7 mouse cellular contexts compared by ENCODE assay signal in genomic region chr6:140955751-140956521, GRCm38 (mm10).
DNase-seq lines count a peak whose midpoint lies in the region; ATAC-seq and TF ChIP-seq lines count a peak whose summit lies in the region.

No protein-coding gene starts in this region.

- no peak overlapping the region for H3K4me3 ChIP-seq in liver, embryonic 11.5 days (ENCODE audit: low read depth, low read length)
- H3K4me3 ChIP-seq in lung, adult 2 months (replicated peaks; ENCODE audit: extremely low read depth, low read depth, low read length): no peak overlapping the region
- no peak overlapping the region for H3K4me3 ChIP-seq in stomach, embryonic 16.5 days (replicated peaks; ENCODE audit: low read length)

- 59% methylated on average over 13 of the region's 13 CpGs for WGBS in liver, embryonic 11.5 days
- 26% methylated on average over 13 of the region's 13 CpGs for WGBS in lung, adult 2 months
- WGBS in stomach, embryonic 16.5 days: 36% methylated on average over 13 of the region's 13 CpGs

- H3K9ac ChIP-seq in liver, embryonic 11.5 days (ENCODE audit: low read depth, low read length): no peak overlapping the region
- H3K9ac ChIP-seq in stomach, embryonic 16.5 days (ENCODE audit: low read length): no peak overlapping the region

- TF ChIP-seq CTCF in lung, adult 2 months (IDR thresholded peaks at IDR 0.05; ENCODE audit: insufficient read depth, low read length): no peak

- TF ChIP-seq POLR2A in lung, adult 2 months (IDR thresholded peaks at IDR 0.05; ENCODE audit: borderline replicate concordance, extremely low read depth, low read depth, low read length): peak; percentile 32; the same call in 1 of the 2 replicates

- no peak for ATAC-seq in liver, embryonic 11.5 days (replicated peaks; ENCODE audit: low FRiP score)
- ATAC-seq in stomach, embryonic 16.5 days (ENCODE audit: insufficient read depth, low FRiP score): 0 out of 2 replicates have a peak, but pooled peaks have one; percentile 29

- no peaks in the 10 kb centered on the region for H3K9me3 ChIP-seq in liver, embryonic 11.5 days (ENCODE audit: control insufficient read depth, low read length)
- no peaks in the 10 kb centered on the region for H3K9me3 ChIP-seq in stomach, embryonic 16.5 days (replicated peaks; ENCODE audit: control insufficient read depth, low read length)

- H3K4me1 ChIP-seq in liver, embryonic 11.5 days (replicated peaks; ENCODE audit: control insufficient read depth, insufficient read depth, low read length): no peaks in the 10 kb centered on the region
- peaks cover 8% of the 10 kb centered on the region; the same call in 1 of the 2 replicates for H3K4me1 ChIP-seq in lung, adult 2 months (ENCODE audit: control insufficient read depth, insufficient read depth, low read length)
- peaks cover 3% of the 10 kb centered on the region; the same call in 1 of the 2 replicates for H3K4me1 ChIP-seq in stomach, embryonic 16.5 days (ENCODE audit: control insufficient read depth, insufficient read depth, low read length)

- H3K27me3 ChIP-seq in liver, embryonic 11.5 days (replicated peaks; ENCODE audit: control insufficient read depth, insufficient read depth, low read length): no peaks in the 10 kb centered on the region
- H3K27me3 ChIP-seq in stomach, embryonic 16.5 days (ENCODE audit: control insufficient read depth, insufficient read depth, low read length): no peaks in the 10 kb centered on the region

- 0 out of 2 replicates have a peak overlapping the region, but pooled peaks have one; percentile 9 for H3K27ac ChIP-seq in liver, embryonic 11.5 days (ENCODE audit: low read depth, low read length)
- H3K27ac ChIP-seq in stomach, embryonic 16.5 days (ENCODE audit: low read length): peak overlapping the region; percentile 15

- intact Hi-C loops in heart, postnatal 10 days (cut with DNase I): no loop called here

- DNase-seq in liver, embryonic 11.5 days (ENCODE audit: low spot score): no peak
- no peak for DNase-seq in liver
- peak; percentile 35 to 36 for DNase-seq in heart, postnatal 10 days
- peak; percentile 25 for DNase-seq in lung, adult 2 months
- no peak for DNase-seq in spleen, postnatal 10 days (ENCODE audit: low spot score in 2 of 2)
- no peak for DNase-seq in cerebellum, adult 11 months

- no peaks in the 10 kb centered on the region for H3K36me3 ChIP-seq in liver, embryonic 11.5 days (ENCODE audit: control insufficient read depth, insufficient read depth, low read length)
- no peaks in the 10 kb centered on the region for H3K36me3 ChIP-seq in stomach, embryonic 16.5 days (ENCODE audit: control insufficient read depth, insufficient read depth, low read length)

- no peak overlapping the region for H3K4me2 ChIP-seq in liver, embryonic 11.5 days
- H3K4me2 ChIP-seq in stomach, embryonic 16.5 days (ENCODE audit: low read depth, low read length): peak overlapping the region; percentile 17; the same call in 1 of the 2 replicates

Comparison
In these comparisons a context has a peak if more than half of its experiments do, and no peak if none do; other contexts are left out.
1. DNase-seq: peak in heart, postnatal 10 days (2 of 2) and lung, adult 2 months (single experiment); none in liver, embryonic 11.5 days (single experiment), liver (single experiment), spleen, postnatal 10 days (0 of 2) and cerebellum, adult 11 months (single experiment).